Mouse (Mus musculus): Measurements from ENCODE around the gene Arl15. TPM values are rescaled to one million over a fixed set of nuclear protein-coding genes. Genes with fewer than 3 reads are reported as not detected.

Arl15 gene
- total RNA-seq, 1 experiment from 2014 or later, result 16.2 TPM

- peak; percentile 37 to 52; a peak in 3 of 4 replicates for ATAC-seq (replicated peaks in 1 of 2; ENCODE audit: insufficient read depth in 1 of 2, low FRiP score in 2 of 2, low TSS enrichment in 1 of 2, low read depth in 1 of 2, poor library complexity in 2 of 2, severe bottlenecking in 2 of 2)
Measured at GRCm38 (mm10) chr13:113794705-113795655, 675 bp downstream of the Arl15 start.

GRCm38 (mm10) chr13:113797378-113797777 is 3.1 kb downstream of the Arl15 start:
- ATAC-seq (replicated peaks in 1 of 2; ENCODE audit: insufficient read depth in 1 of 2, low FRiP score in 2 of 2, low TSS enrichment in 1 of 2, low read depth in 1 of 2, poor library complexity in 2 of 2, severe bottlenecking in 2 of 2), result no peak

- ATAC-seq (replicated peaks in 1 of 2; ENCODE audit: insufficient read depth in 1 of 2, low FRiP score in 2 of 2, low TSS enrichment in 1 of 2, low read depth in 1 of 2, poor library complexity in 2 of 2, severe bottlenecking in 2 of 2), result no peak
Measured at GRCm38 (mm10) chr13:113799361-113799760, 5.1 kb downstream of the Arl15 start.

DNA sequence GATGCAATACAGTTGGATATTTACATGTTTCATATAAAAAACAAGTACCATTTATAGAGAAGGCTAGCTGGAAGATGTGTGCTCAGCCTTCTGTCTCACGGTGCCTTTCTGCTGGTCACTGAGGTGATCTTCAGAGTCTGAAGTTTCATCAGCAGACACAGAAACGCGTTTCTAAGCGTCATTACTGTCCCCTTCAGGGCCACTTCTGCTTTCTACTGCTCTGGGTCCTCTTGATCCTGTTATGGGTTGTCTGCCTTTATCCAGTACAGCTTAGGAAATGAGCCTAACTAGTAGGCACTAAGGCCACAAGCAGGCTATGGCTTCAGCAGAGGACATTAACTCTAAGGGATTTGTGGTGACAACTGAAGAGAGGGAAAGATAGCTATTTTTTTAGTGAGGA is 5.9 kb downstream of the Arl15 start:
- ATAC-seq (replicated peaks in 1 of 2; ENCODE audit: insufficient read depth in 1 of 2, low FRiP score in 2 of 2, low TSS enrichment in 1 of 2, low read depth in 1 of 2, poor library complexity in 2 of 2, severe bottlenecking in 2 of 2), result peak; percentile 42 to 47; a peak in 2 of 4 replicates

DNA sequence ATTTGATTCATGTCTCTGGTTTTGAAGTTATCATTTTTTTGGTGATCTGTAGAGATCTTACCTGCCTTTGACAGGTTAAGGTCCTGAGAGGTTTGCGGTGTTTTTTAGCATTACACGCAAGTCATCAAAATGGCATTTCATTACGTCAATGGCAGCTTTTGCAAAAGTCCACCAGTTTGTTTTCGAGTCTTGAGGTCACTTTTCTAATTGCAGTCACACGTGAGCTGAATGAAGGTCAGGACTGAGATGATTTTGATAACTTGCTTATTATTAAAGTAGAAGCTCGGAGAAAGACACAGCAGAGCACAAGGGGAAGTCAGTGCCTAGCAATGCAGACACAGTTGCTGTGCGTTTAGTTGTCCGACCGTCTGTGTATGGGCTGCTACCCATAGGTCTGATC is 8.3 kb downstream of the Arl15 start:
- no peak for ATAC-seq (replicated peaks in 1 of 2; ENCODE audit: insufficient read depth in 1 of 2, low FRiP score in 2 of 2, low TSS enrichment in 1 of 2, low read depth in 1 of 2, poor library complexity in 2 of 2, severe bottlenecking in 2 of 2)

- no peak for ATAC-seq (replicated peaks in 1 of 2; ENCODE audit: insufficient read depth in 1 of 2, low FRiP score in 2 of 2, low TSS enrichment in 1 of 2, low read depth in 1 of 2, poor library complexity in 2 of 2, severe bottlenecking in 2 of 2)
Measured at GRCm38 (mm10) chr13:113811141-113811540, 16.8 kb downstream of the Arl15 start.

DNA sequence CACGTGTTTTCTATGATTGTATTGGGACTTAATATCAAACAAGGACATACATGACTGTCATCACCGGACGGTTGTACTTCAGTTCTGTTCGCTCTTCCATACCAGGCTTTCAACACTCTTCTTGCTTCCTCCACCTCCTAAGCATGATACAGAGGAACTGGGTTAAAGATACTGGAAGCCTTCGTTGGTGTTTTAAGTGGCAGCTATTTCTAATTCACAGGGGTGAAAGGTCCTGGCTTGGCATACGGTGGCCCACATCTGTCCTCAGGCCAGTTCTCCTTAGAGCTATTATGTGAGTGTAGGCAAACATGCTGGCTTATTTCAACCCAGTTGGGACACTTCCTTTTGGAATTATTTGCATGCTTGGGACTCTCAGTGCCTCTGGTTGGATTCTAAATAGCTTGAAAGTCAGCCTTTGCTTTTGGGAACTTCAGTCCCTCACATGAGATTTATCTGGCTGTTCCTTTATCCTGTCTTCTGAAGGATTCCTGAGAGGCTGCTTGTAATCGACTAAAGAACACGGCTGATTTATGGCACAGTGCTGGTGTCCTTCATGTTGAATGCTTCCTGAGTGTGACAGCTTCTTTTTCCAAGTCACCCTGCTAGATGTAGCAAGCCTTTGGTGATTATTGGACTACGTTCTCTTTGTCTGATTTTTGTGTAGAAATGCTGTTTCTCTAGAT is 17.7 kb downstream of the Arl15 start:
- ATAC-seq (replicated peaks in 1 of 2; ENCODE audit: insufficient read depth in 1 of 2, low FRiP score in 2 of 2, low TSS enrichment in 1 of 2, low read depth in 1 of 2, poor library complexity in 2 of 2, severe bottlenecking in 2 of 2), result peak in 1 of 2 experiments; percentile 17; a peak in 2 of 4 replicates

- ATAC-seq (replicated peaks in 1 of 2; ENCODE audit: insufficient read depth in 1 of 2, low FRiP score in 2 of 2, low TSS enrichment in 1 of 2, low read depth in 1 of 2, poor library complexity in 2 of 2, severe bottlenecking in 2 of 2), result no peak; a peak in 1 of 4 replicates
Measured at GRCm38 (mm10) chr13:113812593-113812975, 18.3 kb downstream of the Arl15 start.

DNA sequence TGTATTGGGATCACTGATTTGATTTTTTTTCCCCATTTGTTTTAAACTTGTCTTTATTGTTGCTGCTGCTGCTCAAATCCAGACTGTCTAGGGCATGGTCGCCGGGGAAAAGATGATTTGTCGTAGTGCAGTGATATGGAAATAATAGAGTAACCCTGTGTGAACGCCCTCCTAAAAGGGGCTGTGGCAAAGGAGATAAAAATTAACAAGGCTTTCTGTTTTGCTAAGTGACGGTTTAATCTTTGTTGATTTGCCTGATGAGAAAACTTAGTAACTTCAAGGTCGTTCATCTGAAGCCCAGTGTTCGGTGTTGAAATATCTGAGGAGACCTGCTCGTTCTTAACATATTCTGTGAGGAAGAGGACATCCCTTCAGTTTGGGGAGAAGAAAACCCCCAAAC is 19.8 kb downstream of the Arl15 start:
- ATAC-seq (replicated peaks in 1 of 2; ENCODE audit: insufficient read depth in 1 of 2, low FRiP score in 2 of 2, low TSS enrichment in 1 of 2, low read depth in 1 of 2, poor library complexity in 2 of 2, severe bottlenecking in 2 of 2), result no peak

GRCm38 (mm10) chr13:113815697-113816420 is 21.6 kb downstream of the Arl15 start:
- ATAC-seq (replicated peaks in 1 of 2; ENCODE audit: insufficient read depth in 1 of 2, low FRiP score in 2 of 2, low TSS enrichment in 1 of 2, low read depth in 1 of 2, poor library complexity in 2 of 2, severe bottlenecking in 2 of 2), result no peak

DNA sequence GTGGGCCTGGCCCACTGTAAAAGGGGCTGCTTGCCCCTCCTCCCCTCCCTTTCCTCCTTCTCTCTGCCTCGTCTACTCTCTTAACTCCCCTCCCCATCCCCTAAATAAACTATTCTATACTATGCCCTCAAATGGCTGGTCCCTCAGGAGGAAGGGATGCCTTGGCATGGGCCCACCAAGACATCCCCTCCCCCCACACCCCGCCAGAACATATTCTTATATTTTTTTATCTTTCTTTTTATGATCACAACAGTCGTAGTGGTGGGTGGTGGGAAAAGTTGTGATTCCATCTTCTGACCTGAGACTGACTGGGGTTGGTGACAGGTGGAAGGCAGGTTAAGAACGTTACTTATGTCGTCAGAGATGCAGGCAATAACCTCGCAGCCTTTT is 22.1 kb downstream of the Arl15 start:
- ATAC-seq (replicated peaks in 1 of 2; ENCODE audit: insufficient read depth in 1 of 2, low FRiP score in 2 of 2, low TSS enrichment in 1 of 2, low read depth in 1 of 2, poor library complexity in 2 of 2, severe bottlenecking in 2 of 2), result no peak

- ATAC-seq (replicated peaks in 1 of 2; ENCODE audit: insufficient read depth in 1 of 2, low FRiP score in 2 of 2, low TSS enrichment in 1 of 2, low read depth in 1 of 2, poor library complexity in 2 of 2, severe bottlenecking in 2 of 2), result no peak
Measured at GRCm38 (mm10) chr13:113819006-113819405, 24.7 kb downstream of the Arl15 start.

DNA sequence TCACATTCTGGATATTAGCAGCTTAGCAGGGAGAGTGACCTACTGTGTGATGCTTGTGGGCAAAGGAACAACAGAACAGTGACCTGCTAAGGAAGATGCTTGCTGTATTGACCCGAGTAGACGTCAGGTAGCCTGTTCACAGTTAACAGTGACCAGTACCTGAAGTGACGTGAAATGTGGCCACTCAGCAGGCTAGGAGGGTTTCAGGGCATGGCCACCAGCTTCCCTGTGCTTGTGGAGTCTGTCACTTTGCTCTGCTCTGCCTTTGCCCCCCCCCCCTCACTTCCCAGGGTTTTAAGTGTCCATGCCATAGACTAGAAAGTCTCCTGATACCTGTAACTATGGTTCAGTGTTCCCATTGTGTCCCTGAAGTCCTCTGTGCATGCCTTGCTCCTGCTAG is 25.9 kb downstream of the Arl15 start:
- no peak for ATAC-seq (replicated peaks in 1 of 2; ENCODE audit: insufficient read depth in 1 of 2, low FRiP score in 2 of 2, low TSS enrichment in 1 of 2, low read depth in 1 of 2, poor library complexity in 2 of 2, severe bottlenecking in 2 of 2)

DNA sequence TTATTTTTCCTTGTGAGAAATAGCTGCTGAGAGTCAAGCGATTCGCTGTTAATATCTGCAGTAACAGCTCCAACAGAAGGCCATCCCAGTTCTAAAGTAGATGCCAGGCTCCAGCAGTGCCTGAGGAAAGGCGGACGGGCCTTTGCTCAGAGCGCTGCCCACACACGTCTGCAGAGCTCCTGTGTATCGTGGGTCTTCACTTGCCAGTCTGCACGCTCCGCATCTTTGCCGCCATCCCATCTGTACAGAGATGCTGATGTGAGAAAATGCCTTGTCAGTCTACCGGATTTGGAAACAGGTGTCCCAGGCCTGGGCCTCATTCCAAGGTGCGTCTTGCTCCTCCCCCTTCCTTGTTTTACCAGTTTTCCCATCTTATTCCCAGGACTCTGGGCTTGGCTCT is 27.6 kb downstream of the Arl15 start:
- ATAC-seq (replicated peaks in 1 of 2; ENCODE audit: insufficient read depth in 1 of 2, low FRiP score in 2 of 2, low TSS enrichment in 1 of 2, low read depth in 1 of 2, poor library complexity in 2 of 2, severe bottlenecking in 2 of 2), result no peak

- no peak for ATAC-seq (replicated peaks in 1 of 2; ENCODE audit: insufficient read depth in 1 of 2, low FRiP score in 2 of 2, low TSS enrichment in 1 of 2, low read depth in 1 of 2, poor library complexity in 2 of 2, severe bottlenecking in 2 of 2)
Measured at GRCm38 (mm10) chr13:113824027-113824426, 29.7 kb downstream of the Arl15 start.

DNA sequence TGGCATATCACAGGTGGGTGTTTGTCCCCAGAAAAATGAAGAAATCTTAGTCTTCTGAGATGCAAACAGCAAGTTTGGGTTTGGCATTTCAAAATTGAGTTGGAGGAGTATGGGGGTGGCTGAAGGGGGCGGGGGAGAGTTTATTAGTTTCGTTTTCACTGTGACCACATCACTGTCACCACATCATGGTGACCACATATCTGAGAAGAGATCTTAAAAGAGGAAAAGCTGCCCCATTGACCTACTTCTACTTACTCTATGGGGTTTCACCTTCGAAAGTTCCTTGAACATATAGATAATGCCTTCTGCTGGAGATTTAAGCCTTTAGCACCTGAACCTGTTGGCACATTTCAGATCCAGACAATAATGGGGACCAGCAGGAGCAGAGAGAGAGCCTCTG is 34.3 kb downstream of the Arl15 start:
- ATAC-seq (replicated peaks in 1 of 2; ENCODE audit: insufficient read depth in 1 of 2, low FRiP score in 2 of 2, low TSS enrichment in 1 of 2, low read depth in 1 of 2, poor library complexity in 2 of 2, severe bottlenecking in 2 of 2), result peak in 1 of 2 experiments; percentile 38; a peak in 2 of 4 replicates

DNA sequence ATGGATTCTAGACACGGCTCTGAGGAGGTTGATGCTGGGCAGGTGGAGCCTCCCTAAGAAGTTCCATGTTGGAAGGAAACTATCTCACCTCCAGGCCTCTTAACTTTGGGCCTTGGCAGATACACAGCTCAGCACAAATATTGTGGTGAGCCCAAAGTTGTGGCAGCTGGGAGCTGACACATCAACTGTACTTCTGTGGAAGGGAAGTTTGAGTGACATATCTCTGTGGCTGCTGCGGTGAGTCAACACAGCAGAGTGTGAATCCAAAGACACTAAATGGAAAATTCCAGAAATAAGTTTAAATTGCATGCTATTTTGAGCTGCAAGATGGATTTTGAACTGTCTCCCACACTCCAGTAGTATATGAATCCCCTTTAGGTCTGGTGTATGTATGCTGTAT is 34.8 kb downstream of the Arl15 start:
- ATAC-seq (replicated peaks in 1 of 2; ENCODE audit: insufficient read depth in 1 of 2, low FRiP score in 2 of 2, low TSS enrichment in 1 of 2, low read depth in 1 of 2, poor library complexity in 2 of 2, severe bottlenecking in 2 of 2), result peak; percentile 48 to 50; a peak in 3 of 4 replicates

DNA sequence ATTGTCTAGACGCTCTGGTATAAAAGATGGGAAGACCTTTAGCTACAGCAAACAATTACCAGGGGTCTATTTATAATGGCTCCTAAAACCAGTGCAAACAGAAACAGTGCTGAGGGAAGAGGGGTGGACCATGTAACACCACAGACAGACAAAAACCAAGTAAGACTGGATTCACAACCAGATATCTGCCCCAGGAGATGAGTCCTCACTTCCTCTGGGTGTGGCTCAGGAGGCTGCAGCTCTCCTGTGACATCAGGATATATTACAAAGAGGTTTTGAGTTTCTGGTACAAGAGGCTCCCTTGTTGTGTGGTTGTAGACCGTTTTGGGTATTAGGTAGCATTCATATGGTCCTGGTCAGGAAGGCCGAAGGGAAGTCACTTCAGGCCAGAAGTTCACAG is 36.5 kb downstream of the Arl15 start:
- ATAC-seq (replicated peaks in 1 of 2; ENCODE audit: insufficient read depth in 1 of 2, low FRiP score in 2 of 2, low TSS enrichment in 1 of 2, low read depth in 1 of 2, poor library complexity in 2 of 2, severe bottlenecking in 2 of 2), result no peak

Data from hematopoietic stem cell, adult 5-6 weeks (primary cell).